Mouse (Mus musculus) brain, embryonic 14.5 days (tissue): ENCODE results near the gene Ank2.

Experiments
- CTCF ChIP-seq: fragments of 200-500 bp; IDR thresholded peaks from 2 replicates; pipeline ENCODE4 v1.5.1; 2012; ENCODE audit warnings: inconsistent platforms, mild to moderate bottlenecking, moderate library complexity, borderline replicate concordance; ENCODE audit not compliant: insufficient read depth, insufficient read length; ENCODE audit errors: extremely low read depth
- POLR2A ChIP-seq: fragments of 200-500 bp; IDR thresholded peaks from 2 replicates; pipeline ENCODE4 v1.6.1; 2012; ENCODE audit warnings: mild to moderate bottlenecking, inconsistent platforms, borderline replicate concordance; ENCODE audit not compliant: poor library complexity, insufficient read depth, insufficient read length, severe bottlenecking; ENCODE audit errors: extremely low read depth

DNA sequence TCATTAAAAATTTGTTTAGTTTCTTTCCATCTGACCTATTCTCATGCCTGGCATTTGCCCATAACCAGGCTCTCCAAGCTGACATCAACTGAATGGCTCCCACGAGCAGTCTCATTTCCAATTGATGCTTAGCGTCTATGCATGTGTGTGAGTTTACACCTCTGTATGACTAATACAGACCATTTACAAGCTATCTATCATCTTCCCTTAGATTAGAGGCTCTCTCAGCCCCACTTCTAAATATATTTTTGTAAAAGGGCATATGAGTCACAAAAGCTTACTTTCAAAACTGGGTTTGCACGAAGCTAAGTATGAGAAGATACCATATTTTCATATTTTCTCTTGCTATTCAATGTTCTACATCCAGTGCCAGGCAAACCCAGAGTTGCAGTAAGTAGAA lies 578.9 kb downstream of the Ank2 start:
- TF ChIP-seq CTCF (no peak), POLR2A (no peak)
